8 mouse cellular contexts compared by ENCODE assay signal in the genomic region with DNA sequence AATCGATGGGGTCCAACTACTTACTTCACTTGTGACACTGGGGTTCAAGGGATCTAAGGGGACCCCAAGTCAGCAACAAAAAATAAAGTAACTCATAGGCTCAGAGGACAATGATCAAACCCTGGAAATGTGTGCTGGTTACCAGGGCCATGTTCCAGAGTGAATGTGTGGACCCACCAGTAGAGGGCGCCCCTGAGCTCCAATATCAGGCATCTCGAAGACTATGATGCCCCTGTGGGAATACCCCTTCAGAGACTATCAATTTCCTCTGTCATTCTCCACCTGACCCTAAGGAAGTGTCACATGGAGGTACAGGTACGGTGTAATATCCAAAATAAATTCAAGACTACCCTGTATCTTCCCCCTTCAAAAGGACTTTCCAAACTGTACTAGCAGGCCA.
A peak's percentile ranks its signal among the peaks of the same experiment; 100 is the strongest.
DNase-seq lines count a peak whose midpoint lies in the region; ATAC-seq and TF ChIP-seq lines count a peak whose summit lies in the region.

No protein-coding gene starts in this region.

- ATAC-seq in lung, postnatal 0 days, result no peak

- 48% methylated on average over 4 of the region's 4 CpGs for WGBS in embryonic facial prominence, embryonic 10.5 days
- WGBS in lung, postnatal 0 days, result 36% methylated on average over 4 of the region's 4 CpGs

- H3K9ac ChIP-seq in lung, postnatal 0 days (replicated peaks; ENCODE audit: low read depth), result no peak overlapping the region

- H3K36me3 ChIP-seq in embryonic facial prominence, embryonic 10.5 days (replicated peaks), result no peaks in the 10 kb centered on the region
- H3K36me3 ChIP-seq in lung, postnatal 0 days (ENCODE audit: insufficient read depth, low read length), result no peaks in the 10 kb centered on the region

- no peaks in the 10 kb centered on the region for H3K27me3 ChIP-seq in embryonic facial prominence, embryonic 10.5 days (replicated peaks; ENCODE audit: low read depth, poor library complexity, severe bottlenecking)
- H3K27me3 ChIP-seq in lung, postnatal 0 days (replicated peaks; ENCODE audit: insufficient read depth, low read length), result no peaks in the 10 kb centered on the region

- no peak overlapping the region for H3K27ac ChIP-seq in embryonic facial prominence, embryonic 10.5 days (replicated peaks)
- H3K27ac ChIP-seq in lung, postnatal 0 days (ENCODE audit: low read length), result no peak overlapping the region

- peak; percentile 83 for TF ChIP-seq CTCF in lung, postnatal 0 days (IDR thresholded peaks at IDR 0.05)

- no peak overlapping the region for H3K4me2 ChIP-seq in lung, postnatal 0 days (replicated peaks; ENCODE audit: low read depth, low read length)

- no peaks in the 10 kb centered on the region for H3K9me3 ChIP-seq in embryonic facial prominence, embryonic 10.5 days
- H3K9me3 ChIP-seq in lung, postnatal 0 days (ENCODE audit: low read length), result no peaks in the 10 kb centered on the region

- TF ChIP-seq EP300 in lung, postnatal 0 days (IDR thresholded peaks at IDR 0.05), result no peak

- no peak overlapping the region for H3K4me3 ChIP-seq in embryonic facial prominence, embryonic 10.5 days
- no peak overlapping the region for H3K4me3 ChIP-seq in lung, postnatal 0 days (ENCODE audit: low read depth, low read length)

- H3K4me1 ChIP-seq in embryonic facial prominence, embryonic 10.5 days, result 0 out of 2 replicates have a peak, but pooled peaks cover 5% of the 10 kb centered on the region
- H3K4me1 ChIP-seq in lung, postnatal 0 days (ENCODE audit: insufficient read depth, low read depth, low read length), result no peaks in the 10 kb centered on the region

- peak; percentile 60 for DNase-seq in gastrocnemius, postnatal 10 days
- DNase-seq in gastrocnemius, adult 8-10 months (ENCODE audit: low spot score in 2 of 2), result no peak
- DNase-seq in ovary, postnatal 36 days (ENCODE audit: low spot score), result peak; percentile 47
- DNase-seq in ovary, postnatal 10 days (ENCODE audit: low spot score), result no peak
- DNase-seq in T-cell, adult 2 months (ENCODE audit: low spot score), result peak; percentile 19
- peak; percentile 55 for DNase-seq in embryonic facial prominence, embryonic 10.5 days (ENCODE audit: low spot score)
- peak; percentile 42 for DNase-seq in lung, postnatal 0 days (ENCODE audit: low spot score)
- peak; percentile 81 for DNase-seq in thymus, postnatal 4 days

Comparison
In these comparisons a context has a peak if more than half of its experiments do, and no peak if none do; other contexts are left out.
1. DNase-seq: peak in gastrocnemius, postnatal 10 days (single experiment), ovary, postnatal 36 days (single experiment), T-cell, adult 2 months (single experiment), embryonic facial prominence, embryonic 10.5 days (single experiment), lung, postnatal 0 days (single experiment) and thymus, postnatal 4 days (single experiment); none in gastrocnemius, adult 8-10 months (0 of 2) and ovary, postnatal 10 days (single experiment).